Mouse (Mus musculus) cerebral cortex, adult 2 months (tissue): ENCODE results near the gene Cnpy2.

Experiments
- WGBS: fragments of 180-500 bp; shearing (Covaris S2); methylation state at CpG from one replicate; pipeline ENCODE4 v1.1.7; 2018; 5-methylcytosine and 5-hydroxymethylcytosine counted together

Cnpy2 gene

DNA sequence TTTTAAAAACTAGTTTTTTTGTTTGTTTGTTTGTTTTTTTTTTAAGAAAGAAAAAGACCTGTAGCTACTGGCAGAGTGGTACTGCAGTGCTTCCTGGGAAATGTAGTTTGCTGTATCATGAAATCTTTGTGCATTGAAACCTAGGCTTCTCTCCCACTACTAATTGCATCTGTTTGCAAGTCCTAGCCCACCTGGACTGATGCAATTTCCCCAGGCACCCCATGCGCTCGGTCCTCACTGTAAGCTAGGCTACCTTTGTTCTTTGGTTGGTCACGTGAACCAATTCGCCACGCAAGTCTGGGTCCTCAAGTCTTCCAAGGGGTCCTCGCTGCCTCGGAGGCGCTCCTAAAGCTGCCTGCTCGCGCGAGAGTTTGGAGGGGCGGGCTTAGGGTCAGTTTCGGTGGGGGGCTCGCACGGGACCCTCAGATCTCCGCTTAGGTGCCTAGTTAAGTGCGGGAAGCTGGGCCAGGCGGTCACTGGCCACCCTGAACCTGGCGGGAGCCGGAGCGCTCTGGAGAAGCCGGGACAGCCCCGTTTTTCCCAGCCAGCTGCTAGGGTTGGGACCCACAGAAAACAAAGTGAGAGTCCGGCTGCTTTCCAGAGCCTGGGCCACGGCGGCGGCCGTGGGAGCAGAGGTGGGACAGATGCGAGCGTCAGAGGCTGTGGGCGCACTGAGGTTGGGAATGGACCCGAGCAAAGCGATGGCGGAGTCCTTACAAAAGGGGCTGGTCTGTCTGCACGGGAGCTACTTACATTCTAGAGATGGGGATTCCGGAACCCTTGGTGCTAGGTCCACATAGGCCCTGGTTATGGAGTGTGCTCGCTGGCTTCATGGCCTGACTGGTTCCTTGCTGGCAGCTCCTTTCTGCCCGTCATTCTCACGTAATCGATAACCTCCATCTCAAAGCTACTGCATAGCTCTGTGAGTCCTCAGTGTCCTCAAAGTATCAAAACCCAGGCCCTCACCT is at the start of gene Cnpy2:
TSS of gene Cnpy2 (plus strand) at position 319 of the 968 bp plus-strand sequence.
- under 1% methylated on average over 40 of the region's 40 CpGs for whole genome bisulfite sequencing

DNA sequence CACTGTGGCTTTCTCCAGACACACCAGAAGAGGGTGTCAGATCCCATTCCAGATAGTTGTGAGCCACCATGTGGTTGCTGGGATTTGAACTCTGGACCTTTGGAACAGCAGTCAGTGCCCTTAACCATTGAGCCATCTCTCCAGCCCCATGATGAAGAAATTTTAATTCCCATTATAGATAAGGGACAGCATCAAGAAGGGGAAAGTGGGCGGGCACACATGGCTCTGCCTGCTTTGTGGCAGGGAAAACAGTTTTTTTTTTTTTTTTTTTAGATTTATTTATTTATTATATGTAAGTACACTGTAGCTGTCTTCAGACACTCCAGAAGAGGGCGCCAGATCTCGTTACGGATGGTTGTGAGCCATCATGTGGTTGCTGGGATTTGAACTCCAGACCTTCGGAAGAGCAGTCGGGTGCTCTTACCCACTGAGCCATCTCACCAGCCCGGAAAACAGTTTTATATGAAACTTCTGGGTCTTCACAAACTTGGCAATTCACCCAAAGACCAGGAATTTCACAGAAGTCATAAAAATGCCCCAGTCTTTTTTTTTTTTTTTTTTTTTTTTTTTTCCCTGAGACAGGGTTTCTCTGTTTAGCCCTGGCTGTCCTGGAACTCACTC is 49.3 kb upstream of the Cnpy2 start:
- 90% methylated on average over 6 of the region's 7 CpGs for WGBS

DNA sequence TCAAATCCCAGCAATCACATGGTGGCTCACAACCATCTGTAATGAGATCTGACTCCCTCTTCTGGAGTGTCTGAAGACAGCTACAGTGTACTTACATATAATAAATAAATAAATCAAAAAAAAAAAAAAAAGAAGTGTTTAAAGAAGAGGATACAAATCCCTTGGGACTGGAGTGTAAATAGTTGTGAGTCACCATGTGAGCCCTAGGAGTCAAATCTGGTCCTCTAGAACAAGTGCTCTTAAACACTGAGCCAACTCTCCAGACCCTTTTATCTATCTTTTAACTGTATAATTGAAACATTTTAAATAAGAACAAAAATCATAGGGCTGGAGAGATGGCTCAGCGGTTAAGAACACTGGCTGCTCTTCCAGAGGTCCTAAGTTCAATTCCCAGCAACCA is 46.9 kb upstream of the Cnpy2 start:
- WGBS: 97% methylated on average over 1 of the region's 1 CpGs

DNA sequence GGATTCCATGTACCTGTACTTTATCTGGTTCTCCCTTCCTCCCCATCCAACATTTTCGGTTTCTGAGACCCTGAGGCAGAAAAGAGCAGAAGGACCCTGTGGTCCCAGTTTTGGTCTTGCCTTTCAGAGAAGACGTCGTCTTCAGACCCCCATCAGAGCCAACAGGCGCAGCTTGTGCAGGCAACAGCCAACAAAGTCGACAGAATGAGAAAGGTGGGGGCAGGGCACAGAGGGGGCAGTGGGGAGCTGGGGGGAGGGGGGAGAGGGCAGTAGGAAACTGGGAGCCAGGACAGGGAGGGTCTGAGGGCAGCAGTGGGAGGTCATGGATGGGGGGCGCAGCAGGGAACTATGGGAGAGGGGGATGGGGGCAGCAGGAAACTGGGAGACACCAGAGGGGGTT is 44.1 kb upstream of the Cnpy2 start:
- WGBS: 73% methylated on average over 6 of the region's 6 CpGs

DNA sequence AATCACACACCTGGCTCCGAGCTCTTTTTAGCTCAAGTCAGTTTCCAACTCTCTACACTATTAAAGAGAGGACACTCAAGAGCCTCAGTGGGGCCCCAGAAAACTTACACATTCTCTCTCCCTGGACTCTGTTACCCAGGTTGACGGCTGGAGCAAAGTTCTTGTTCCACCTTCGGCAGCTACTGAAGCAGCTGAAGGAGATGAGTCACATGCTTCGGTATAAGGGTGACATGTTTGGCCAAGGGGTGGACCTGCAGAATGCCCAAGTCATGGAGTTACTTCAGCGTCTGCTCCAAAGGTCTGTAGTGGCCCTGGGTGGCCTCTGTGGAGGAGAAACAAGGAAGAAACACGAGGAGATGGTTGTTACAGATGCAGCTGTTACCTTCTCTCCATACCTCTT is 41.3 kb upstream of the Cnpy2 start:
- WGBS: 86% methylated on average over 6 of the region's 6 CpGs

DNA sequence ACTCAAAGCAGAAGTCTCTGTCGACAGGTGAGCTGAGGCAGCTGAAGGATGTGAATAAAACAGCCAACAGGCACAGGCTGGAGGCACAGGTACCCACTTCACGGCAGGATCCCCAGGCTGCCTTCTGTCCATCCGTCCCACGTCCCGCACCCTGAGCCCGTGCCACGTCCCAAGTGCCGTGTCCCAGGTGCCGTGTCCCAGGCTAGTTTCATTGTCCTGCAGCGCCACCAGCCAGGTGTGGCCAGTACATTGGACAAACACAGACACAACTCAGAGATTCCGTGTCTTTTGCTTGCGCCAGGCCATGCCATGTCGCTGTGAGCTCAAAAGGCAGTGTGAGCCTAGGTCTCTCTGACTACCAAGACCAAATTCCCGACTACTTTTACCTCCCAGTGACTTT is 40.6 kb upstream of the Cnpy2 start:
- 93% methylated on average over 14 of the region's 14 CpGs for whole genome bisulfite sequencing

DNA sequence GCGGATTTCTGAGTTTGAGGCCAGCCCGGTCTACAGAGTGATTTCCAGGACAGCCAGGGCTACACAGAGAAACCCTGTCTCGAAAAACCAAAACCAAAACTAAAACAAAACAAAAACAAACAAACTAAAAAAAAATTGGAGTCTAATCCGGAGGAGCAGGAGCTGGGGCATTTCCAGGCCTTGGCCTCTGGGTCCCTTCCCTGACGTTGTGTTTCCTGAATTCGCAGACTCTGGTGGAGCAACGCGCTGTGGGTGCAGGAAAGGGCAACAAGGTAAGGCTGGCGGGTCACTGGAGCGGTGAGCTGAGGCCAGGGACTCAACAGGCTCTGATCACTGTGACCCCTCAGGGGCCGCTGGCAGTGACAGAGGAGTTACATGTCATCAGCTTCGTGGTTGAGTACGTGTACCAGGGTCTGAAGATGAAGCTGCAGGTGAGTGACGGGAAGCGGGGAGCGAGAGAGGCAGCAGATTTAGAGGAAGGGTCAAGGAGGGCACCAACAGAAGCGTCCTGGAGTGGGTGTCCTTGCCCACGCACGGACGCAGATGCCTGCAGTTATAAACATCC is 39.3 kb upstream of the Cnpy2 start:
- WGBS: 85% methylated on average over 20 of the region's 20 CpGs

DNA sequence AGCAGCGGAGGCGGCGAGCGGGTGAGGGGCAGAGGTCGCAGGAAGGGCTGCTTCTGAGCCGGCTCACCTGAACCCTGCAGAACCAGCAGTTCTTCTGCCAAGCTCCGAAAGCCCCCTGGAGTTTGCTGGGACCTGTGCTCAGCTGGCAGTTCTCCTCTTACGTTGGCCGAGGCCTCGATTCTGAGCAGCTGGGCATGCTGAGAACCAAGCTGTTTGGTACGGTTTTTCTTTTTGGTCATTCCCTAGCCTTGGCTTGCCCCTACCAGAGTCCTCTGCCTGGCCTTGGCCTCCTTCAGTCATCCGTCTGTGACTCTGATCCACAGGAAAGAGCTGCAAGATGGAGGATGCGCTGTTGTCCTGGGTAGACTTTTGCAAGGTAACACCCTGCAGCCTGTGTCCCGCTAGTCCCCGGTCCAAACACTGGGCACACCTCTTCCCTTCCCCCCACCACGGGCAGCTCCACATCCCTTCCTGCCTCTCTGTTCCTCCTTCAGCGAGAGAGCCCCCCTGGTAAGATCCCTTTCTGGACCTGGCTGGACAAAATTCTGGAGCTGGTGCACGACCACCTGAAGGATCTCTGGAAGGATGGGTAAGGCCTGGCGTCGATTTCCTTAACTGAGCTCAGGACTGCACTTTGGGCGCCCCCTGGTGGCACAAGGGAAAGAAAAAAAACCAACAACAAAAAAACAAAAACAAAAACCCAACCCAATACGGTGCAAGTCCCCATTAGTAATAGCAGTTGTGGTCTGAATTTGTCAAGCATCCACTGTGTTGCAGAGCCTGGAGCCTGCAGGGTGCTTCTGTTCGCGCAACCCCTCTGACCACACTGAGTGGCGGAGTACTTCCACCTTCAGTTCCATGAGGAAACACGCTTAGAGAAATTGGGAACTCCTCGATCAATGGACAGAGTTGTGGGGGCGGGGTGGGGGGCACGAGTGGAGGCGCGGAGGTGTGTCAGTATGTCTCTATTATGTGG is 38.4 kb upstream of the Cnpy2 start:
- WGBS: 61% methylated on average over 31 of the region's 31 CpGs

DNA sequence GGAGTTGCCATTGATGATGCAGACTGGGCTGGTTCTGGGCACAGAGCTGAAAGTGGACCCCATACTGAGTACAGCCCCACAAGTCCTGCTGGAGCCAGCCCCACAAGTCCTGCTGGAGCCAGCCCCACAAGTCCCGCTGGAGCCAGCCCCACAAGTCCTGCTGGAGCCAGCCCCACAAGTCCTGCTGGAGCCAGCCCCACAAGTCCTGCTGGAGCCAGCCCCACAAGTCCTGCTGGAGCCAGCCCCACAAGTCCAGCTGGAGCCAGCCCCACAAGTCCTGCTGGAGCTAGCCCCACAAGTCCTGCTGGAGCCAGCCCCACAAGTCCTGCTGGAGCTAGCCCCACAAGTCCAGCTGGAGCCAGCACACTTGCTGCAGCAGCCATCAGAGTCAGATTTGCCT is 31.7 kb upstream of the Cnpy2 start:
- WGBS: 53% methylated on average over 1 of the region's 1 CpGs

DNA sequence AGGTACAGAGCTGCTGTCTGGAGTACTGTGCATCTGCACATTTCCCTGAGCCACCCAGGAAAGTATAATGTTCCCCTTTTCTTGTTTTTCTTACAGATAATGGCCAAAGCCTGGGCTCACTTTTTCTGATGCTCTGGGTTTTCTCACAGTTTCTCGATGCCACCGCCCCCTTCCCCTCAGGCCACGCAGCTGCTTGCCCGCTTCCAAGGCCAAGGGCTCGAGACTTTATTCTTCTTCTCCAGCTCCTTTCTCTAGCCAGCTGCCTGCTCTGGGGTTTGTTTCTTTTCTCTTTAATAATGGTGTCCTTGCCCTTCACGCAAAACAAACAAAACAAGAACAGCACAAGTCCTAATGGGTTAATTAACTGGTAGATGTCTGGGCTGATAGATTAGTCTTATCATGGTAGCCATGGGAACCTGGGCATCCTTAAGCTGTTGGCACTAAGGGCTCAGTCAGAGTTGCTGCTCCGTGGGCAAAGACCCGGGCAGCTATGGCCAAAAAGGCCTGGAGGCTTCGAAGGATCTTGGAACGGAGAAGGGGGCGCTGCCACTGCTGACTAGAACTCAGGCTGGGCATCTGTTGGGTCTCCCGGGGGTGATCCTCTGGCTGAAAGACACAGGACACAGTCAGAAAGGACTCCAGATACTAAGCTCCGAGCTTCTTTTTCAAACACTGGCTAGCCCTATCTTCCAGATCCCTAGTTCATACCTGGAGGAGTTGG is 25.7 kb upstream of the Cnpy2 start:
- WGBS: 58% methylated on average over 13 of the region's 13 CpGs

DNA sequence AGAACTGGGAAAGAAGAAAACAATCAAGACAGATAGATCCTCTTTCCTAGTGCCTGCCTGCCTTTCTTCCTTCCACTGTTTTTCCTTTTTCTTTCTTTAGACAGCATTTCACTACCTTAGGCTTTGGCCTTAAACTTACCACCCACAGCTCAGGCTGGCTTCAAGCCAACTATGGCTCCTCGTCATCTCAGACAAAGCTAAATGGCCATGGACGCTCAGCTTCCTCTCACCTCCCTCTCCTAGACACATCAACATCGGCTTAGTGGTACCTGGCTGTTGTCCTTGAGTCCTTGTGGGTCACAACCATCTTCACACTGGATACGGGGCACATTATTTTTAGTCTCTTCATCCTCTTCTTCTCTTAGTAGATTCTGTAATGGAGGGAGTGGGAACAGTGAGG is 25.0 kb upstream of the Cnpy2 start:
- WGBS: 69% methylated on average over 4 of the region's 4 CpGs

DNA sequence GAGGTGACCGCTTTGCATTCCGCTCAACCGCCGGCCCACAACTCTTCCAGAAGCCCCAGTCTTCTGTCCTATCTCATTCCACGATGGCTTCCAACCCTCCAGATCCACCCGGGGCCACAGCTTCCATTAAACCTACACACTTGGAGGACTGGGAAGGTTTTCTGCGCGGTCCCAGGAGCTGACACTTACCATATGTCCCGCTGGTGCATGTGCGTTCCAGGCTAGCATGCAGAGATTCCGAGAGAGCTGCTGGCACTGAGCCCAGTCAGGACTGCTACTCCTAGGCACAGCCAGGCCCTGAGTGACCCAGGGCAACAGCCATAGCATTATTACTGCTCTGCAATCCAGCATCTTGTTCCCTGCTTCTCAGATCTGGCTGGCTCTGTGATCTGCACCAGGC is 24.6 kb upstream of the Cnpy2 start:
- WGBS: 76% methylated on average over 11 of the region's 11 CpGs

DNA sequence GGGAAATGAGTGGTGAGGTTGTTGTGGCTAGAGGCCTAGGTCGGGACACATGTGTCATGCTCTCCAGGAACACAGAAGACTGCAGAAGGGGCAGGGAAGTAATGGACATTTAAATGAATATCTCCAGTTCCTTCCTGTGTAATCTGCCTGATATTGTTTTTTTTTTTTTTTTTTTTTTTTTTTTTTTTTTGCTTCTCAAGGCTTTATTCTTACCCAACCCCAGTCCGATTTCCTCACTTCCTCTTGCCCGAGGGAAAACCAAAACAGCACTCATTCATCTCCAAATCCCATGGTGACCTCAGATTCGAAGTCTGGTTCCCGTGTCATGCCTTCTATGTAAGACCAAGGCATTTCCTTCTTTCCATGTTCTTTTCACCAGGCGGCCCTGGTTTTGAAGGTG is 24.0 kb upstream of the Cnpy2 start:
- 79% methylated on average over 6 of the region's 6 CpGs for WGBS

DNA sequence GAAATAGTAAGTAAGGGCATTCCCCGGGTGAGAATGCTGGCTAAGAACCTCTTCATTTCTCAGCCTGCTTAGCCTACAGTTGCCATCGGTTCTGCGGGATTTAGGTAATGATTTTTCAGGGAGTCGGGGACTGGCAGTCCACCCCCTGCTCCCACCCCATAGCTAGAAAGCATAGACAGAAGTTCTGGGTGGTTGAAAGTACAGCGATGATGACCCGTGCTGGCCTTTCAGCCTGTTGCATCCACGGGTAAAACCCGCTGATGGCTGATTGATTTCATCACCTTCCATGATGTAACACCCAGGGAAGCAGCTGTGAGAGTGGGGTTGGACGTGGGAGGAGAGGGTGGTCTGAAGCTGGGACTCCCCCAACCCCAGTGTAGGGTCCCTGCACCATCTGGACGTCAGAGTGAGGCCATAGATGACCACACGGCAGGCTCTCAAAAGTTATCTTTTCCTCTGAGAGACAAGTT is 23.5 kb upstream of the Cnpy2 start, which contains the start of gene Il23a:
TSS of gene Il23a (minus strand) at position 51 of the 470 bp plus-strand sequence.
- 84% methylated on average over 11 of the region's 11 CpGs for WGBS

DNA sequence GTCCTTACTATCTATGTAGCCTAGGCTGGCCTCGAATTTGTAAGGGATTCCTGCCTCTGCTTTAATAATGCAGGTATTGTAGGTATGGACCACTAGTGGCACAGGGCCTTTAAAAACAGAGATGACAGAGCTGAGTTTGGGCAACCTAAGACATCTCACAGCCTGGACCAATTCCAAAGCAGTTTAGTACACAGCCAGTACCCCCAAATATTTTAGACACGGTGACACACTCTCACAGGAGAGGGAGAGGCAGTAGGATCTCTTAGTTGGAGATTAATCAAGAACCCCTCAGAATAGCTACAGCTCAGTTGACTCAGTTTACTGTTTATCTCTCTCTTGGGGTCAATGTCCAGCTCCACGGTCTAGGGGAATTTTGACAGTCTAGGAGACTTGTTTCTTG is 19.9 kb upstream of the Cnpy2 start:
- 29% methylated on average over 3 of the region's 3 CpGs for WGBS

DNA sequence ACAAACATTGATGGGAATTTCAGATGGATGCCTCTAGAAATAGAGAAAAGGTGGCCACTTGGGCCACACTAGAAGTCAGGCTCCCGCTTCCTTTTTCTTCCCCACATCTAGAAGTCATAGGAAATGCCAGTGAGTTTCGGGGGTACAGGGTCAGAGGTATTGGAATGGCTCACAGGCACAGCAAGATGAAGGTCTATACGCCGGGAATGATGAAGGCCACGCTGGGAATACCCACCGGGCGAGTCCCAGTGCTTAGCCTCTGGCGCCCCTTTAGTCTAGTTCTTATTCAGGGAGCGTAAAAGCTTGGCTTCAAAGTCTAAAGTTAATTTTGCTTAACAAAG is 19.5 kb upstream of the Cnpy2 start:
- WGBS: under 1% methylated on average over 9 of the region's 9 CpGs

DNA sequence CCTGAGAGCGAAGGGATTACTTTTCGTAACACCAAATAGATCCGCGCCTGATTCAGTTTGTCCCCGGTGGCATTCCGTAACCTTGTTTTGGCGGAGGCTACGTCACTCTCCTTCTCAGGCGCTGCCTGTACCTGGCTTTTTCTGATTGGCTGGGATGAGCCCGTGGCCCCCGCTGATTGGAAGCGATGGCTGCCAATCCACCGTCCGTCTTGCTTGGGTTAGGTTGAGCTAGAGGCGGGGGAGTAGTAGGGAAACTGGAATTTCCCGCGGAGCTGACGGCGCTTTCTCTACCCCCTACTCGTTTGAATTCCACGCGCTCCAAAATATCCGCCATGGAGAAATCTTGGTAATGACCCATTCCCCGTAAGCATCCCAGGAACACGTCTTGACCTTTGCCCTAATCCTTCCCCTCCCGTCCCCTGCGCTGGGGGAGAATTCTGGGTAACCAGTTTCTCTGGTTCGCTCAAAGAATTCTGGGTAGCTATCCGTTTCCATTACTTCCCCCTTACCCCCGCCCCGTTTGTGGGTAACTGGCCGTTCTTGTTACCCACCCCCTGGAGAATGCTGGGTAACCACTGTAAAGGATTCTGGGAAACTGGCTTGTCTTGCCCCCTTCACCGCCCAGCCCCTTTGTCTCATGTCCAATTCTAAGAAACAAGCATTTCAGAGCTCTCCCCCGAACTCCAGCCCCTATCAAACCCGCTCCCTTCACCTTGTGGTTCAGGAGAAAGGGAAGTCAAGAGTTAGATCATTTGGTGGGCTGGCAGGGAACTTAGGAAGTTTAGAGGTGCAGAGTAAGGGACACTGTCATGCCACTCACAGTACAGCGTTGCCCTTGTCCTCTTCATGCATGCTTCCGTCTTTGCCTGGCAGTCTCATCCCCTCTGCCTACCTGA is 18.9 kb upstream of the Cnpy2 start, which contains the start of gene Pan2:
TSS of gene Pan2 (plus strand) at position 210 of the 896 bp plus-strand sequence.
- WGBS: 1% methylated on average over 37 of the region's 37 CpGs

DNA sequence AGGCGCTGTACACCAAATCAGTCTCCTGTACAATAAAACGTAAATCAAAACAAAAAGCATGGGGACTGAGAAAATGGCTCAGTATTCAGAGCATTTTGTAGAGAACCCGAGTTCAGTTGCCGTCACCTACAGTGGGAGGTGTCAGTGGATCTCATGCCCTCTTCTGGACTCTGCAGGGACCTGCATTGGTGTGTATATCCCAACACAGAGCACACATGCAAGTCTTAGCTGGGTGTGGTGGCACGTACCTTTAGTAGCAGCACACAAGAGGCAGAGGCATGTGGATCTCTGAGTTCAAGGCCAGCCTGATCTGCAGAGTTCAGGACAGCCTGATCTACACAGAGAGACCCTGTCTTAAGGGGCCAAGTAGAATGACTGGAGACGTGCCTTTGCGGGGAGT is 12.6 kb upstream of the Cnpy2 start:
- 92% methylated on average over 7 of the region's 7 CpGs for WGBS

DNA sequence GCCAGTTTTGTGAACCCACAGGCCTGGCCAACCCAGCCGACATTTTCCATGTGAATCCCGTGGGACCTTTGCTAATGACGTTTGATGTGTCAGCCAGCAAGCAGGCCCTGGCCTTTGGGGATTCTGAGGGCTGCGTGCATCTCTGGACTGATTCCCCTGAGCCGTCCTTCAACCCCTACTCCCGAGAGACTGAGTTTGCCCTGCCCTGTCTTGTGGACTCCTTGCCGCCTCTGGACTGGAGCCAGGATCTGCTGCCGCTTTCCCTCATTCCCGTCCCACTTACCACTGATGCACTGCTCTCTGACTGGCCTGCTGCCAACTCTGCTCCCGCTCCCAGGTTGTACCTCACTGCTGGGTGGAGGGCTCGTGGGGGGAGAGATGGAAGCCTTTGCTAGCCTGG is 12.1 kb upstream of the Cnpy2 start:
- 56% methylated on average over 11 of the region's 11 CpGs for WGBS

DNA sequence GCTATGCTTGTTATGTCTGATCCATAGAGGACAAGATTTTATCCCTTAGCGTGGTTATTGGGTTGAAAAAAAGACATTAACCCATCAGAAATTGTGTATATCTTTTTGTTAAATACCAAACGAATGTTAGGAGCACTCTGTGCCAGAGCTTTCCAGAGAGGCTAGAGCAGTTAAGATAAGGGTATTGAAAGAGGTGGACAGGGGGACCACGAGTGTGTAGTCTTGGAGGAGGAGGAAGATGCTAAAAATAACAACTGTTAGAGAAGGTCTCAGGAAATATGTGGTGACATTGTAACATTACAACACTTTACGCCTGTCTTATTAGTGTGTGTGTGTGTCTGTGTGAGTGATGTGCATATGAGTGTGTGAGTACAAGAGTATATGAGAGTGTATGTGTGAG is 11.4 kb upstream of the Cnpy2 start:
- WGBS: 76% methylated on average over 4 of the region's 4 CpGs
